Mouse (Mus musculus): Measurements from ENCODE around the gene Gm5426. TPM values are rescaled to one million over a fixed set of nuclear protein-coding genes. Genes with fewer than 3 reads are reported as not detected.

Gm5426 gene
- polyA plus RNA-seq, 1 experiment: not detected

GRCm38 (mm10) chr10:96185601-96186000 is 49.2 kb downstream of the Gm5426 start:
- no peaks in the 10 kb centered on the region for H3K79me2 ChIP-seq (ENCODE audit: control insufficient read depth, insufficient read depth)
- no peaks in the 10 kb centered on the region for H3K27me3 ChIP-seq (ENCODE audit: control insufficient read depth, insufficient read depth, insufficient read length)
- no peak overlapping the region for H3ac ChIP-seq (ENCODE audit: control insufficient read depth, insufficient read length, low read depth)
- TF ChIP-seq FOSL1 (IDR thresholded peaks at IDR 0.05; ENCODE audit: insufficient read depth, low read length, poor library complexity, severe bottlenecking) (no peak), CTCF (IDR thresholded peaks at IDR 0.05; ENCODE audit: control insufficient read depth, insufficient read depth, insufficient read length) (no peak), MYOG (IDR thresholded peaks at IDR 0.05; ENCODE audit: control insufficient read depth, extremely low read depth, insufficient read length) (no peak), CEBPB (IDR thresholded peaks at IDR 0.05; ENCODE audit: low read depth) (no peak), MYOD1 (IDR thresholded peaks at IDR 0.05; ENCODE audit: control insufficient read depth, insufficient read length, low read depth) (no peak), MAX (IDR thresholded peaks at IDR 0.05) (no peak), USF1 (IDR thresholded peaks at IDR 0.05; ENCODE audit: low read depth) (no peak)
- H3K79me3 ChIP-seq (ENCODE audit: low read depth): no peaks in the 10 kb centered on the region
- H3K4me3 ChIP-seq (ENCODE audit: insufficient read depth, poor library complexity, severe bottlenecking): no peak overlapping the region
- no peaks in the 10 kb centered on the region for H3K36me3 ChIP-seq (ENCODE audit: control insufficient read depth, insufficient read depth)

Small RNA genes within 50 kb of the gene (microRNA-seq; reads per million reads assigned to microRNA genes)
- not detected for gene Gm22913 (ENCODE audit: borderline microRNAs expressed)

Other genes starting within 250 kb of the Gm5426 start
- 3.6 TPM for gene Eea1, start 196.0 kb upstream of the Gm5426 start, polyA plus RNA-seq (2012; fragmentation: generic; extraction: Trizol)

Data from C2C12 (cell line).